Comparison of ENCODE assay signal across 23 mouse cellular contexts in genomic region chr1:38390235-38390885, GRCm38 (mm10).
DNase-seq lines count a peak whose midpoint lies in the region; ATAC-seq and TF ChIP-seq lines count a peak whose summit lies in the region.
"Had no signal": no experiment of that assay in that cellular context is flagged by ENCODE, and none has a peak within 500 bp of the region (broad histone marks: within the 10 kb centered on the region; RNA-seq: fewer than 3 reads in every experiment).

No protein-coding gene starts in this region.

- H3K4me1 ChIP-seq in forebrain, embryonic 11.5 days (replicated peaks; ENCODE audit: control insufficient read depth, insufficient read depth, low read length): peaks cover 17% of the 10 kb centered on the region
- H3K4me1 ChIP-seq in forebrain, postnatal 0 days (ENCODE audit: insufficient read depth): 0 out of 2 replicates have a peak, but pooled peaks cover 4% of the 10 kb centered on the region
- H3K4me1 ChIP-seq in midbrain, embryonic 12.5 days: peaks cover 37% of the 10 kb centered on the region
- H3K4me1 ChIP-seq in midbrain, embryonic 10.5 days: peaks cover 42% of the 10 kb centered on the region
- peaks cover 21% of the 10 kb centered on the region for H3K4me1 ChIP-seq in olfactory bulb, adult 2 months (ENCODE audit: control insufficient read depth, insufficient read depth, low read length)

- no peak for DNase-seq in forebrain, embryonic 11.5 days (ENCODE audit: low spot score)
- no peak for DNase-seq in forebrain, postnatal 0 days
- no peak for DNase-seq in midbrain, embryonic 10.5 days (ENCODE audit: low spot score)
- peak; percentile 52 for DNase-seq in testis, postnatal 14 days (ENCODE audit: low spot score)
- DNase-seq in testis, postnatal 10 days (ENCODE audit: low spot score): no peak
- DNase-seq in kidney, postnatal 10 days: no peak
- DNase-seq: adrenal gland, postnatal 10 days; cerebellum, postnatal 25 days; gastrocnemius, postnatal 10 days; right cerebral cortex, postnatal 25 days; spleen, adult 18-20 months; thymus, postnatal 25 days had no signal

- no peak overlapping the region for H3K4me3 ChIP-seq in forebrain, embryonic 11.5 days (ENCODE audit: low read depth, low read length)
- H3K4me3 ChIP-seq in forebrain, postnatal 0 days (ENCODE audit: low read depth, low read length): no peak overlapping the region
- H3K4me3 ChIP-seq in midbrain, embryonic 12.5 days: no peak overlapping the region
- no peak overlapping the region for H3K4me3 ChIP-seq in midbrain, embryonic 10.5 days
- H3K4me3 ChIP-seq in olfactory bulb, adult 2 months (ENCODE audit: insufficient read depth, low read depth, low read length): no peak overlapping the region
- H3K4me3 ChIP-seq: embryonic facial prominence, embryonic 12.5 days; erythroblast, embryonic 14.5 days; heart, embryonic 12.5 days; kidney, embryonic 15.5 days; limb, embryonic 13.5 days; megakaryocyte, embryonic 14.5 days had no signal

- no peak for TF ChIP-seq POLR2A in olfactory bulb, adult 2 months (IDR thresholded peaks at IDR 0.05; ENCODE audit: insufficient read depth, low read depth, low read length)

- H3K4me2 ChIP-seq in forebrain, embryonic 11.5 days (ENCODE audit: low read depth, low read length, severe bottlenecking): no peak overlapping the region
- H3K4me2 ChIP-seq in forebrain, postnatal 0 days (ENCODE audit: low read depth): no peak overlapping the region
- H3K4me2 ChIP-seq in midbrain, embryonic 12.5 days (replicated peaks): no peak overlapping the region
- H3K4me2 ChIP-seq: embryonic facial prominence, embryonic 12.5 days; heart, embryonic 12.5 days; kidney, embryonic 15.5 days; limb, embryonic 13.5 days; lung, embryonic 14.5 days had no signal

- ATAC-seq in forebrain, embryonic 11.5 days (replicated peaks; ENCODE audit: low FRiP score): 0 out of 2 replicates have a peak, but pooled peaks have one; percentile 44
- no peak for ATAC-seq in forebrain, postnatal 0 days
- ATAC-seq in midbrain, embryonic 12.5 days (ENCODE audit: low FRiP score, low read depth): no peak
- ATAC-seq: intestine, postnatal 0 days had no signal

- H3K9ac ChIP-seq in forebrain, embryonic 11.5 days (ENCODE audit: low read length): no peak overlapping the region
- no peak overlapping the region for H3K9ac ChIP-seq in forebrain, postnatal 0 days
- no peak overlapping the region for H3K9ac ChIP-seq in midbrain, embryonic 12.5 days (replicated peaks)
- H3K9ac ChIP-seq: embryonic facial prominence, embryonic 12.5 days; heart, embryonic 12.5 days; kidney, embryonic 15.5 days; limb, embryonic 13.5 days; liver, embryonic 14.5 days; lung, embryonic 14.5 days had no signal

- H3K27ac ChIP-seq in forebrain, embryonic 11.5 days (ENCODE audit: low read depth, low read length): no peak overlapping the region
- no peak overlapping the region for H3K27ac ChIP-seq in forebrain, postnatal 0 days (ENCODE audit: low read depth, low read length)
- peak overlapping the region; percentile 16; the same call in 1 of the 2 replicates for H3K27ac ChIP-seq in midbrain, embryonic 12.5 days (replicated peaks)
- H3K27ac ChIP-seq in midbrain, embryonic 10.5 days (replicated peaks): no peak overlapping the region
- H3K27ac ChIP-seq in olfactory bulb, adult 2 months (ENCODE audit: insufficient read depth, low read depth, low read length): peak overlapping the region; percentile 38
- H3K27ac ChIP-seq: embryonic facial prominence, embryonic 12.5 days; kidney, embryonic 15.5 days; limb, embryonic 13.5 days; liver, embryonic 14.5 days had no signal

- no peaks in the 10 kb centered on the region for H3K9me3 ChIP-seq in forebrain, embryonic 11.5 days (ENCODE audit: control insufficient read depth, low read length)
- H3K9me3 ChIP-seq in forebrain, postnatal 0 days (ENCODE audit: low read length): no peaks in the 10 kb centered on the region
- no peaks in the 10 kb centered on the region for H3K9me3 ChIP-seq in midbrain, embryonic 12.5 days
- H3K9me3 ChIP-seq in midbrain, embryonic 10.5 days (replicated peaks): no peaks in the 10 kb centered on the region
- H3K9me3 ChIP-seq: embryonic facial prominence, embryonic 12.5 days; heart, embryonic 12.5 days; kidney, embryonic 15.5 days; limb, embryonic 13.5 days; megakaryocyte, embryonic 14.5 days had no signal

- TF ChIP-seq CTCF in forebrain, postnatal 0 days (IDR thresholded peaks at IDR 0.05; ENCODE audit: low read depth): no peak
- no peak for TF ChIP-seq CTCF in olfactory bulb, adult 2 months (IDR thresholded peaks at IDR 0.05; ENCODE audit: insufficient read depth, low read depth, low read length)

- 38% methylated on average over 17 of the region's 17 CpGs for WGBS in forebrain, embryonic 11.5 days
- 29% methylated on average over 17 of the region's 17 CpGs for WGBS in forebrain, postnatal 0 days
- WGBS in midbrain, embryonic 12.5 days: 49% methylated on average over 17 of the region's 17 CpGs
- WGBS in midbrain, embryonic 10.5 days: 80% methylated on average over 17 of the region's 17 CpGs
- 45% methylated on average over 17 of the region's 17 CpGs for WGBS in olfactory bulb, adult 2 months

- H3K27me3 ChIP-seq in forebrain, embryonic 11.5 days (ENCODE audit: control insufficient read depth, insufficient read depth, low read length): no peaks in the 10 kb centered on the region
- H3K27me3 ChIP-seq in forebrain, postnatal 0 days (ENCODE audit: insufficient read depth, low read length): no peaks in the 10 kb centered on the region
- peaks cover 4% of the 10 kb centered on the region for H3K27me3 ChIP-seq in midbrain, embryonic 12.5 days
- H3K27me3 ChIP-seq in midbrain, embryonic 10.5 days (ENCODE audit: low read depth, poor library complexity, severe bottlenecking): 0 out of 2 replicates have a peak, but pooled peaks cover 6% of the 10 kb centered on the region
- H3K27me3 ChIP-seq: embryonic facial prominence, embryonic 12.5 days; heart, embryonic 12.5 days; kidney, embryonic 15.5 days; limb, embryonic 13.5 days had no signal

- no peaks in the 10 kb centered on the region for H3K36me3 ChIP-seq in forebrain, embryonic 11.5 days (ENCODE audit: control insufficient read depth, insufficient read depth, low read length)
- H3K36me3 ChIP-seq in forebrain, postnatal 0 days (ENCODE audit: insufficient read depth): no peaks in the 10 kb centered on the region
- H3K36me3 ChIP-seq in midbrain, embryonic 12.5 days: no peaks in the 10 kb centered on the region
- no peaks in the 10 kb centered on the region for H3K36me3 ChIP-seq in midbrain, embryonic 10.5 days
- H3K36me3 ChIP-seq: heart, embryonic 12.5 days; kidney, embryonic 15.5 days; limb, embryonic 13.5 days had no signal

Comparison
In these comparisons a context has a peak if more than half of its experiments do, and no peak if none do; other contexts are left out.
1. H3K27ac ChIP-seq: peak in midbrain, embryonic 12.5 days (single experiment) and olfactory bulb, adult 2 months (single experiment); none in forebrain, embryonic 11.5 days (single experiment), forebrain, postnatal 0 days (single experiment) and midbrain, embryonic 10.5 days (single experiment).